ENCODE assay signal across 26 mouse cellular contexts in the genomic region with DNA sequence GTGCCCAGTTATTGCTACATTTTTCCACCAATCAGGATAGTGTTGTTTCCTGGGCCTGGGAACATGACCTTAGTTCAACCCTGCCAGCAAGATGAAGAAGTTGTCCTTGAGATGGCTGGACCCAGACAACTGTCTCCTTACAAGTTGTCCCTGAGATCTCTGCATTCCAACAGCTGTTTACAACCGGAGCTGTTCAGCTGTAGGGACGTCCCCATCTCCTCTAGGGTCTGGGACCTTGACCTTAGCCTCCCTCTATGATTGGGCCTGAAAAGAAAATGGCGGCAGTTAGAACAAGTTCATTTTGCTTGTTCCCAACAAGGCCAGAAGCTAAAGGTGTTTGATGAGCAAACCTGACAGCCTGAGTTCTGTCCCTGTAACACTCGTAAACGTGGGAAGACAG. TPM values are rescaled to one million over a fixed set of nuclear protein-coding genes. Genes with fewer than 3 reads are reported as not detected.
"Had no signal": no experiment of that assay in that cellular context is flagged by ENCODE, and none has a peak within 500 bp of the region (broad histone marks: within the 10 kb centered on the region; RNA-seq: fewer than 3 reads in every experiment).

No protein-coding gene starts in this region.

- H3K27ac ChIP-seq: kidney, postnatal 0 days; layer of hippocampus, adult 2 months; limb, embryonic 10.5 days; limb, embryonic 13.5 days; liver, embryonic 12.5 days; liver, embryonic 15.5 days; macrophage; midbrain, embryonic 12.5 days; midbrain, embryonic 15.5 days; neural tube, embryonic 12.5 days; neural tube, embryonic 15.5 days; stomach, postnatal 0 days had no signal

- DNase-seq: kidney, adult 2 months; kidney, postnatal 25 days; layer of hippocampus, adult 9-11 months; liver; lung, embryonic 14.5 days; right cerebral cortex, adult 18-20 months; right cerebral cortex, postnatal 14 days; right cerebral cortex, postnatal 4 days; thymus, adult 18-20 months; thymus, postnatal 36 days had no signal

- H3K4me3 ChIP-seq: layer of hippocampus, adult 2 months; limb, embryonic 10.5 days; limb, embryonic 13.5 days; liver, embryonic 12.5 days; liver, embryonic 15.5 days; midbrain, embryonic 12.5 days; midbrain, embryonic 15.5 days; neural tube, embryonic 12.5 days; neural tube, embryonic 15.5 days had no signal

RNA-seq across cellular contexts. Expression of gene Wfdc8, which starts 5.6 kb away (rescaled TPM):
- total RNA-seq: layer of hippocampus, adult 2 months; layer of hippocampus, postnatal 25 days; left cerebral cortex, adult 18-20 months; left cerebral cortex, postnatal 25 days; megakaryocyte, adult 5-6 weeks had no signal

RNA-seq across cellular contexts. Expression of gene Wfdc6b, which starts 5.7 kb away (rescaled TPM):
- total RNA-seq: layer of hippocampus, adult 2 months; layer of hippocampus, postnatal 25 days; left cerebral cortex, adult 18-20 months; left cerebral cortex, postnatal 25 days; megakaryocyte, adult 5-6 weeks had no signal

RNA-seq across cellular contexts. Expression of gene Wfdc16, which starts 19.5 kb away (rescaled TPM):
- total RNA-seq: layer of hippocampus, adult 2 months; layer of hippocampus, postnatal 25 days; left cerebral cortex, adult 18-20 months; left cerebral cortex, postnatal 25 days; megakaryocyte, adult 5-6 weeks had no signal

RNA-seq across cellular contexts. Expression of gene Eppin, which starts 25.7 kb away (rescaled TPM):
- total RNA-seq: layer of hippocampus, adult 2 months; layer of hippocampus, postnatal 25 days; left cerebral cortex, adult 18-20 months; left cerebral cortex, postnatal 25 days; megakaryocyte, adult 5-6 weeks had no signal

RNA-seq across cellular contexts. Expression of gene Wfdc6a, which starts 33.8 kb away (rescaled TPM):
- total RNA-seq: layer of hippocampus, adult 2 months; layer of hippocampus, postnatal 25 days; left cerebral cortex, adult 18-20 months; megakaryocyte, adult 5-6 weeks had no signal
